Mouse (Mus musculus) heart, adult 2 months (tissue): Measurements from ENCODE around the gene Gm37240.

Experiments used
- CTCF ChIP-seq: fragments of 200-600 bp; IDR thresholded peaks from 2 replicates; pipeline ENCODE4 v1.8.1; 2022; ENCODE audit warnings: antibody characterized with exemption, mild to moderate bottlenecking, moderate library complexity
- EP300 ChIP-seq: fragments of 200-500 bp; IDR thresholded peaks from 2 replicates; pipeline ENCODE4 v1.6.1; 2011; ENCODE audit warnings: low read depth, low read length, control low read depth; ENCODE audit not compliant: insufficient read depth
- POLR2A ChIP-seq: fragments of 200-500 bp; IDR thresholded peaks from 2 replicates; pipeline ENCODE4 v1.6.1; 2011; ENCODE audit warnings: mild to moderate bottlenecking, low read depth, low read length, control low read depth; ENCODE audit not compliant: insufficient read depth

DNA sequence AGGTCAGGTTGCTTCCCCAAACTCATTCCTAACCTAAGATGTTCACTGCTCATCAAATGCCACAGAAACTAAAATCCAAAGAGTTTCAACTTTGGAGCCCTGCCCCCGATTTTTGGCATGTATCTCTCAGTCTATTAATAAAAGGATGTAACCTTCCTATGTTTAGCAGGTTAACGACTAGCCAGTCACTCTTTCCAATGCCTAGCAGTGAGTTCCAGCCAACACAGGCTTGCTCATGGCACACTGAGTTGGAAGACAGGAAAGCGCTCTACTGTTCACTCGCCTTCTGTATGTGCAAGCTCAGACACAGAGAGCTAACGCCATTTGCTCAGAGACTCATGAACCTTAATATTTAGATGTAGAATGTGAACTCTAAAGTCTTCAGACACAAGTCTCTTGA is 604.5 kb downstream of the Gm37240 start:
- no peak for TF ChIP-seq CTCF
- no peak for TF ChIP-seq POLR2A
- no peak for TF ChIP-seq EP300
